Mouse (Mus musculus) fibroblast of lung, adult 2 months (primary cell): ENCODE data around the gene Mapk8ip3.
"Not testable (repeated sequence)": the region's sequence is repeated elsewhere in the genome, so short reads cannot be mapped to it uniquely, and the experiment has no call there.

Experiments used
- DNase-seq: peaks from one replicate; pipeline ENCODE4 v3.0.0-alpha.2; 2011; ENCODE audit warnings: low read depth

The Mapk8ip3 gene

GRCm38 (mm10) chr17:24936259-24937237 lies at the start of gene Mapk8ip3:
TSS of gene Mapk8ip3 (minus strand) at chr17:24936977.
- DNase-seq: peak; percentile 75

GRCm38 (mm10) chr17:24960852-24961715 lies 24.3 kb upstream of the Mapk8ip3 start:
- no peak for DNase-seq

GRCm38 (mm10) chr17:24960135-24960851 lies 23.5 kb upstream of the Mapk8ip3 start, which contains the start of gene Jpt2:
TSS of gene Jpt2 (minus strand) at chr17:24960689.
- DNase-seq: peak; percentile 92

GRCm38 (mm10) chr17:24959371-24959770 lies 22.6 kb upstream of the Mapk8ip3 start:
- DNase-seq: no peak

- no peak for DNase-seq
These were observed 16.5 kb upstream of the Mapk8ip3 start for GRCm38 (mm10) chr17:24953291-24953690.

- DNase-seq: no peak
These were observed 13.9 kb upstream of the Mapk8ip3 start for GRCm38 (mm10) chr17:24950671-24951070.

GRCm38 (mm10) chr17:24948204-24948603 lies 11.4 kb upstream of the Mapk8ip3 start:
- DNase-seq: no peak

GRCm38 (mm10) chr17:24943589-24943988 lies 6.8 kb upstream of the Mapk8ip3 start:
- not testable (repeated sequence) for DNase-seq

- no peak for DNase-seq
These were observed 6.3 kb upstream of the Mapk8ip3 start for GRCm38 (mm10) chr17:24943036-24943435.

GRCm38 (mm10) chr17:24942453-24942852 lies 5.7 kb upstream of the Mapk8ip3 start:
- DNase-seq: not testable (repeated sequence)

- DNase-seq: no peak
These were observed 489 bp upstream of the Mapk8ip3 start for GRCm38 (mm10) chr17:24937266-24937665.

- DNase-seq: no peak
These were observed 1.1 kb downstream of the Mapk8ip3 start for GRCm38 (mm10) chr17:24935666-24936065.

- DNase-seq: no peak
These were observed 1.9 kb downstream of the Mapk8ip3 start for GRCm38 (mm10) chr17:24934926-24935325.

- DNase-seq: no peak
These were observed 3.6 kb downstream of the Mapk8ip3 start for GRCm38 (mm10) chr17:24933163-24933562.

- no peak for DNase-seq
These were observed 4.3 kb downstream of the Mapk8ip3 start for GRCm38 (mm10) chr17:24932431-24932830.

- DNase-seq: no peak
These were observed 7.3 kb downstream of the Mapk8ip3 start for GRCm38 (mm10) chr17:24929506-24929905.

- DNase-seq: no peak
These were observed 13.5 kb downstream of the Mapk8ip3 start for GRCm38 (mm10) chr17:24923246-24923645.

- no peak for DNase-seq
These were observed 22.8 kb downstream of the Mapk8ip3 start for GRCm38 (mm10) chr17:24913984-24914383.

- DNase-seq: no peak
These were observed 29.2 kb downstream of the Mapk8ip3 start for GRCm38 (mm10) chr17:24907591-24907990.

- DNase-seq: no peak
These were observed 33.0 kb downstream of the Mapk8ip3 start for GRCm38 (mm10) chr17:24903767-24904166.

- no peak for DNase-seq
These were observed 33.9 kb downstream of the Mapk8ip3 start for GRCm38 (mm10) chr17:24902671-24903474.
